Comparison of ENCODE assay signal across 8 mouse cellular contexts in genomic region chr5:74792936-74793335, GRCm38 (mm10).
DNase-seq lines count a peak whose midpoint lies in the region; ATAC-seq lines count a peak whose summit lies in the region.

No protein-coding gene starts in this region.

- H3K27ac ChIP-seq in hindbrain, embryonic 11.5 days (ENCODE audit: low read depth, low read length) = no peak overlapping the region
- no peak overlapping the region for H3K27ac ChIP-seq in hindbrain, embryonic 16.5 days (ENCODE audit: low read depth, low read length)
- peak overlapping the region; percentile 88 for H3K27ac ChIP-seq in embryonic facial prominence, embryonic 15.5 days (replicated peaks)
- H3K27ac ChIP-seq in kidney, embryonic 14.5 days (ENCODE audit: low read depth, low read length) = peak overlapping the region; percentile 86; the same call in 1 of the 2 replicates
- peak overlapping the region; percentile 74; the same call in 1 of the 2 replicates for H3K27ac ChIP-seq in neural tube, embryonic 13.5 days (replicated peaks)

- no peaks in the 10 kb centered on the region for H3K36me3 ChIP-seq in hindbrain, embryonic 11.5 days (ENCODE audit: control insufficient read depth, insufficient read depth, low read length)
- no peaks in the 10 kb centered on the region for H3K36me3 ChIP-seq in hindbrain, embryonic 16.5 days (ENCODE audit: control insufficient read depth, insufficient read depth, low read length)
- H3K36me3 ChIP-seq in embryonic facial prominence, embryonic 15.5 days = no peaks in the 10 kb centered on the region
- no peaks in the 10 kb centered on the region for H3K36me3 ChIP-seq in kidney, embryonic 14.5 days (ENCODE audit: control insufficient read depth, insufficient read depth, low read length)
- H3K36me3 ChIP-seq in neural tube, embryonic 13.5 days = no peaks in the 10 kb centered on the region

- no peak overlapping the region for H3K9ac ChIP-seq in hindbrain, embryonic 11.5 days (ENCODE audit: low read depth, low read length)
- H3K9ac ChIP-seq in hindbrain, embryonic 16.5 days (ENCODE audit: low read depth, low read length) = no peak overlapping the region
- no peak overlapping the region for H3K9ac ChIP-seq in embryonic facial prominence, embryonic 15.5 days
- no peak overlapping the region for H3K9ac ChIP-seq in kidney, embryonic 14.5 days (ENCODE audit: low read depth, low read length)
- no peak overlapping the region for H3K9ac ChIP-seq in neural tube, embryonic 13.5 days

- ATAC-seq in hindbrain, embryonic 11.5 days (ENCODE audit: low FRiP score) = no peak
- no peak for ATAC-seq in hindbrain, embryonic 16.5 days
- ATAC-seq in embryonic facial prominence, embryonic 15.5 days (ENCODE audit: insufficient number of reproducible peaks, low FRiP score, low TSS enrichment, low read depth) = no peak
- ATAC-seq in kidney, embryonic 14.5 days (ENCODE audit: low FRiP score, low TSS enrichment) = peak; percentile 46; the same call in 1 of the 2 replicates
- no peak for ATAC-seq in neural tube, embryonic 13.5 days (ENCODE audit: low read depth)

- no peak overlapping the region for H3K4me3 ChIP-seq in hindbrain, embryonic 11.5 days (ENCODE audit: low read depth, low read length)
- H3K4me3 ChIP-seq in hindbrain, embryonic 16.5 days (ENCODE audit: low read length) = no peak overlapping the region
- no peak overlapping the region for H3K4me3 ChIP-seq in embryonic facial prominence, embryonic 15.5 days (replicated peaks)
- no peak overlapping the region for H3K4me3 ChIP-seq in kidney, embryonic 14.5 days (ENCODE audit: low read length)
- no peak overlapping the region for H3K4me3 ChIP-seq in neural tube, embryonic 13.5 days

- no peaks in the 10 kb centered on the region for H3K27me3 ChIP-seq in hindbrain, embryonic 11.5 days (ENCODE audit: control insufficient read depth, insufficient read depth, low read length)
- 0 out of 2 replicates have a peak, but pooled peaks cover 2% of the 10 kb centered on the region for H3K27me3 ChIP-seq in hindbrain, embryonic 16.5 days (replicated peaks; ENCODE audit: control insufficient read depth, insufficient read depth, low read length)
- no peaks in the 10 kb centered on the region for H3K27me3 ChIP-seq in embryonic facial prominence, embryonic 15.5 days
- no peaks in the 10 kb centered on the region for H3K27me3 ChIP-seq in kidney, embryonic 14.5 days (ENCODE audit: control insufficient read depth, insufficient read depth, low read length)
- peaks cover 9% of the 10 kb centered on the region for H3K27me3 ChIP-seq in neural tube, embryonic 13.5 days

- no peak overlapping the region for H3K4me2 ChIP-seq in hindbrain, embryonic 11.5 days (replicated peaks; ENCODE audit: low read depth, low read length)
- no peak overlapping the region for H3K4me2 ChIP-seq in hindbrain, embryonic 16.5 days (ENCODE audit: low read length)
- peak overlapping the region; percentile 34 for H3K4me2 ChIP-seq in embryonic facial prominence, embryonic 15.5 days (replicated peaks)
- no peak overlapping the region; the same call in 1 of the 2 replicates for H3K4me2 ChIP-seq in kidney, embryonic 14.5 days (replicated peaks; ENCODE audit: low read depth, low read length)
- peak overlapping the region; percentile 45; the same call in 1 of the 2 replicates for H3K4me2 ChIP-seq in neural tube, embryonic 13.5 days

- H3K4me1 ChIP-seq in hindbrain, embryonic 11.5 days (replicated peaks; ENCODE audit: control insufficient read depth, insufficient read depth, low read length) = peaks cover 6% of the 10 kb centered on the region; the same call in 1 of the 2 replicates
- peaks cover 7% of the 10 kb centered on the region; the same call in 1 of the 2 replicates for H3K4me1 ChIP-seq in hindbrain, embryonic 16.5 days (ENCODE audit: control insufficient read depth, insufficient read depth, low read depth, low read length)
- peaks cover 26% of the 10 kb centered on the region for H3K4me1 ChIP-seq in embryonic facial prominence, embryonic 15.5 days
- peaks cover 15% of the 10 kb centered on the region for H3K4me1 ChIP-seq in kidney, embryonic 14.5 days (ENCODE audit: control insufficient read depth, insufficient read depth, low read length)
- peaks cover 16% of the 10 kb centered on the region for H3K4me1 ChIP-seq in neural tube, embryonic 13.5 days (replicated peaks)

- H3K9me3 ChIP-seq in hindbrain, embryonic 11.5 days (ENCODE audit: control insufficient read depth, low read length) = no peaks in the 10 kb centered on the region
- H3K9me3 ChIP-seq in hindbrain, embryonic 16.5 days (ENCODE audit: control insufficient read depth, low read length) = no peaks in the 10 kb centered on the region
- no peaks in the 10 kb centered on the region for H3K9me3 ChIP-seq in embryonic facial prominence, embryonic 15.5 days (replicated peaks)
- no peaks in the 10 kb centered on the region; the same call in 1 of the 2 replicates for H3K9me3 ChIP-seq in kidney, embryonic 14.5 days (ENCODE audit: control insufficient read depth, low read length)
- no peaks in the 10 kb centered on the region for H3K9me3 ChIP-seq in neural tube, embryonic 13.5 days

- 30% methylated on average over 8 of the region's 8 CpGs for WGBS in hindbrain, embryonic 11.5 days
- 25% methylated on average over 8 of the region's 8 CpGs for WGBS in hindbrain, embryonic 16.5 days
- 21% methylated on average over 8 of the region's 8 CpGs for WGBS in embryonic facial prominence, embryonic 15.5 days
- WGBS in kidney, embryonic 14.5 days = 6% methylated on average over 8 of the region's 8 CpGs
- 12% methylated on average over 8 of the region's 8 CpGs for WGBS in neural tube, embryonic 13.5 days

- DNase-seq in hindbrain, embryonic 11.5 days (ENCODE audit: low spot score) = peak; percentile 27
- DNase-seq in cerebellum, adult 11 months = no peak
- DNase-seq in natural killer cell, adult 2 months (ENCODE audit: low spot score in 2 of 2) = no peak
- DNase-seq in urinary bladder, adult 18-20 months (ENCODE audit: low spot score in 2 of 2) = no peak

Comparison
In these comparisons a context has a peak if more than half of its experiments do, and no peak if none do; other contexts are left out.
1. H3K27ac ChIP-seq: peak in embryonic facial prominence, embryonic 15.5 days (single experiment), kidney, embryonic 14.5 days (single experiment) and neural tube, embryonic 13.5 days (single experiment); none in hindbrain, embryonic 11.5 days (single experiment) and hindbrain, embryonic 16.5 days (single experiment).
2. H3K4me2 ChIP-seq: peak in embryonic facial prominence, embryonic 15.5 days (single experiment) and neural tube, embryonic 13.5 days (single experiment); none in hindbrain, embryonic 11.5 days (single experiment), hindbrain, embryonic 16.5 days (single experiment) and kidney, embryonic 14.5 days (single experiment).